Mouse (Mus musculus) mesoderm, embryonic 11.5 days (tissue): Measurements from ENCODE around the gene Lhx9.

ENCODE experiments used
- DNase-seq: peaks from one replicate; pipeline ENCODE4 v3.0.0-alpha.2; 2012; ENCODE audit warnings: low read depth, low spot score

The Lhx9 gene

DNA sequence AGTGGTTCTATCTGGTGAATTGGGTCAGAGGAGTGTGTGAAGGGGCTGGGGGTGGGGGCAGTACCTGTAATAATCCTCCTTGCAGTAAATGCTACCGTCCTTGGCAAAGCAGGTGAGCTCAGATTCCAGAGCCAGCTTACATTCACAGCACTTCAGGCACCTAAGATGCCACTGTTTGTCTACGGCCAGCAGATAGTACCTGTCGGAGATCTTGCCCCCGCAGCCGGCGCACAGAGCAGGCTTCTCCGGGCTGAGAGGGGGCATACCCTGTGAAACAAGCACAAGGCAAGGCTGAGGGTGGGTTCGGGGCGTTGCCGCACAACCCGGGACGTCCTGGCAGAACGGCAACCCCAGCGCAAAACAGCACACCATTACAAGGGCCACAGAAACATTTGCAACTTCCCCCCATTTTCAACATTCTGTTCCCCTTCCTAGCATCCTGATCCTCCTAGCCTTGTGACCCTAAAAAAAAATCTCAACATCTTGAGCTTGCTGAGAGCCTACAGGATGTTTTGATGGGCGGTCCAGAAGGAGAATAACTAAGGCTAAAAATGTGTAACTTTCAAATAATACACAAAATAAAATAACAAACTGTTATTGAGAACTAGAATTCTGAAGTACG, 8.5 kb downstream of the Lhx9 start:
- no peak for DNase-seq

DNA sequence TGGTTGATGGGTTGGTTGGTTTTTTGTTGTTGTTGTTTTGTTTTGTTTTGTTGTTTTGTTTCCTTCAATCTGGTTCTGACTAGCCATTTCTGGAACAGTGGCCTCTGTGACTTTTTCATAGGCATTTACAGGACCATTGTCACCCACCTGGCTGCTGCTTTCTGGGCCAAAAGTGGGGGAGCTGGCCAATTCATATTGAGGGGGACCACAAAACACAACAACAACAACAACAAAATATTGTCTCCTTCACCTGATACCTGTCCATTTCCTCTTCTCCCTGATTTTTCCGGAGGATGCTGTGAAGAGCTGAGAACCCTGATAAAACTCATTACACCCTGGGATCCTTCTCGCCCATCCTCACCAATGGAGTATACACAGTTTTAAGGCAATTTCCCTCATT, 9.1 kb downstream of the Lhx9 start:
- DNase-seq = no peak

- DNase-seq = no peak
Observed at GRCm38 (mm10) chr1:138837786-138838743, 10.3 kb downstream of the Lhx9 start.

GRCm38 (mm10) chr1:138835355-138835900, 12.9 kb downstream of the Lhx9 start:
- no peak for DNase-seq

GRCm38 (mm10) chr1:138831309-138831708, 17.1 kb downstream of the Lhx9 start:
- DNase-seq = peak; percentile 61

DNA sequence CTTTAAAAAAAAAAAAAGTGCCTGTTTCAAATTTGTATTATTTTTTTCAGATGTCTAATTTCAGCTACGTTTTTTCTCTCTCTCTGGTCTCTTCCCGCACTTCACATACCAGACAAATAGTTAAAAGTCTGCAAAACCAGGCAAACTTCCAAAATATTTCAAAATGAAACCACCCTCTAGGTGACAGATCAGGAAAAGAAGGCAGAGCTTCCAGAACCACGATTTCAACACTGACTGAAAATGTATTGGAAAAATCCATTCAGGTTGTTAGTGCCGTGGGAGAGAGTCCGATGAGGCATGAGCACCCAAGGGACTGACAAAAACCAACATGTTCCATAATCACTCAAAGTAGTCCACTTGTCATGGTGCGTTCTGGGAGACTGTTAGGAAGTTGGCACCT, 21.5 kb downstream of the Lhx9 start:
- no peak for DNase-seq

DNA sequence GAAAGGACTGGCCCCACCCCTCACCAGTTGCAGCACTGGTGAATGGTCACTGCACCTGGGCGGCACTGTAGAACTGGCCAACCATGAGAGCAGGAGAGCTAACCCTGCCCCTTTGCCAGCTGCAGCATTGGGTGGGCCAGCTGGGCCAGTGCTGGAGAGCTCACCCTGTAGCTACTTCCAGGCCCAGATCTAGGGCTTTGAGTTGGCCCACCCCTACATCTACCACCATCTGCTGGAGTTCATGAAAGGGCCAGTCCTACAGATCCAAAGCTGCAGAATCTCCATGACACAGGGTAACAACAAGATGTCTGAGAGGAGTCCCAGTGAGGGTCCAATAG, 25.4 kb downstream of the Lhx9 start:
- no peak for DNase-seq

DNA sequence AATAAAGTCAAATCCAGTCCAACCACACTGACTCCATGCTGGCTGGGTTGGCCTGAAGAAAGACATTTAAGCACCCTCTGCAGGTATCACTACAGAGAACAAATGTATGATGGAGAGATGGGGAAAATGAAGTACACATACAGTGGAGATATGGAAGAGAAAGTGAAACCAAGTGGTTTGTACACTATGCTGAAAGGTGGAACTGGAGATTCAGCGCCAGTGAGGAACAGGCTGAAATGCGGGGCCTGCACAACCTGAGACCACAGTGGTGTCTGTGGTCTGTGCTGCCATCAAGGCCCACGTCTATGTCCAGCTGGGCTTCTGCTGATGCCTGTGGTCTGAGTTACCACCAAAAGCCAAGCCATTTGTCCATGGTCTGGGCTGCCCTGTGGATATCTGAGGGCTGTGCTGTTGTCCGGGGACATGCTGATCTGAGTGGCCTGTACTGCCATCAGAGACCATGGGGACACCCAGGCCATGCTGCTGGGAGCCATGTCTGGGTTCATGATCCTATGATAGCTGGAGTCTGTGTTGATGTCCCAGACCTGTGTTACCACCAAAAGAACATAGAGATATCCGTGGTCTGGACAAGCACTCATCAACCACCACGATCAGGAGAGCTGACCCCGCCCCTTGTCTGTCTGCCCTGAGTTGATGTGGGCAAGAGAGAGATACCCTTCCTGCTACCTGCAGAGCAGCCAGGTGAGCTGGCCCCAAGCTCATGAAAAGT, 26.0 kb downstream of the Lhx9 start:
- DNase-seq = no peak

GRCm38 (mm10) chr1:138801732-138802131, 46.6 kb downstream of the Lhx9 start:
- no peak for DNase-seq

GRCm38 (mm10) chr1:138801296-138801695, 47.1 kb downstream of the Lhx9 start:
- DNase-seq = no peak

DNA sequence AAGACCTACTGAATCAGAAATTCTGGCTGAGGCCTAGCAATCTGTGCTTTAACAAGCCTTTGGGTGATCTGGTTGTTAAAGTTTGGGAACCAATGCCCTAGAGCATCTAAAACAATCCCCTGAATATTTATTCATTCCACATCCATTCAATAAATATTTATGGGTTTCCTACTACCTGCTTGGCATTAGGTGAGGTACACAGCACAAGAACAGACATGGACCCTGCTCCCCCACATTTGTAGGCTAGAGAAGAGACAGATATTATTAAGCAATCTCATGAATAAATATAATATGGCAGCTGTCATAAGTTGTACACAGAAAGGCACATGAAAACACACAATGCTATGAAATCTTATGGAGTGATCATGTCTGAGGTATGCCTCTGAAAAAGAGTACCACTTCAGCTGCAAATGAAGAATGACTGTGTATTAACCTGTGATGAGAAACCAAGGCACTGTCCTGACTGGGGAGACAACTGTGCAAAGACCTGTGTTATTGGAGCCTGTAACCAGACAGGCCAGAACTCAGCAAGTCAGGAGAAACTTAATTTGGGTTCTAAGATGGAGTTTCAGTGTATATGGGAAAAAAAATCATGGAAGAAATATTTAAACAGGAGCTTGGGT, 48.6 kb downstream of the Lhx9 start:
- no peak for DNase-seq

- DNase-seq = no peak
Observed at GRCm38 (mm10) chr1:138798110-138798509, 50.3 kb downstream of the Lhx9 start.

DNA sequence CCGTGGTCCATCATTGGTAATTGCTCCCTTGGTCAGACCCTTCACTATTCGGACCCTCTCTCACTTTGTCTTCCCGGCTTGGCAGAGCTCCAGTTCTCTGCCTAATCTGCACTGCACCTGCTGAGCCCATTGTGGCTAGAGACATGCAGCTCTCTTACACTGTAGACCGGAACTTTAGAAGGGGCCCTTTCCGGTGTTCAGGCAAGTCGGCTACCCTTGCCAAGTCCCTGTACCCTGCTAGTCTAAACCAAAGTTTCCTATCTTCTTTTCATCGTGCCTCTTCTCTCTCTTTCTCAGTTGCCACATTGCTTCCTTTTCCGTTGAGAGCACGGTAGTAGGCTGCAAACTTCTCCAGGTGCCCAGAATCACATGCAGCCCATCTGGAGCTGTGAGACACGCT, 62.5 kb downstream of the Lhx9 start:
- DNase-seq = no peak

GRCm38 (mm10) chr1:138784019-138784418, 64.4 kb downstream of the Lhx9 start:
- no peak for DNase-seq
